Mouse (Mus musculus): ENCODE measurements around the gene Psmc5.

Psmc5 gene

DNA sequence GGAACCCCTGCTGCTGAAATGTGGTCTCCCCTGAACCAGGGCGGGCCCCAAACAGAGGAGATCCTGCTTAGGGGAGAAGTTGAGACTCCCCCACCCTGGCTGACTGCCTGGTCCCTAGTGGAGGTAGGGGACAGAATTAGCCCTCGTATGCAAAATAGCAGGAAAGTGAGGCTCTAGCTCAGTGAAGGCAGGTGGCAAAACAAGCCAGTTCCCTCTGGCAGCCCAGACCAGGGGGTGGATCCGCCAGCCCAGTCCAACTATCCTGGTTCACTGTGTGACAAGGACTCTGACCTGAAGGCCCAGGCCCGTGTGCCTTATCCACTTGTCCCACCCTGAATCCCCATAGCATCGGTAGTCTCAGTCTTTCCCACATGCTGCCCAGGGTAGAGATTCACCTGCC lies 54.2 kb downstream of the Psmc5 start:
- no peak for DNase-seq
